Mouse (Mus musculus) urinary bladder, adult 2 months (tissue): Measurements from ENCODE around the gene Xpnpep3. TPM values are rescaled to one million over a fixed set of nuclear protein-coding genes. Genes with fewer than 3 reads are reported as not detected.

ENCODE experiments used
- DNase-seq: peaks from one replicate; pipeline ENCODE4 v3.0.0; 2022; ENCODE audit warnings: low spot score
- polyA plus RNA-seq: library from polyadenylated mRNA; depleted of rRNA; stranded (reverse); fragments of >200 nt; gene quantifications from 2 replicates; pipeline ENCODE4 v1.2.3, GENCODE M21; 2012; rRNA removed

Gene Xpnpep3
- 8.1 and 8.2 TPM in 2 replicates for polyA plus RNA-seq

- DNase-seq = peak; percentile 98
Measured at GRCm38 (mm10) chr15:81399638-81400315, at the start of gene Xpnpep3, which contains the start of gene St13. Xpnpep3 (plus strand) TSS chr15:81400138. St13 (minus strand) TSS chr15:81400077.

- DNase-seq = no peak
Measured at GRCm38 (mm10) chr15:81350401-81350800, 49.5 kb upstream of the Xpnpep3 start.

- no peak for DNase-seq
Measured at GRCm38 (mm10) chr15:81352638-81353037, 47.3 kb upstream of the Xpnpep3 start.

- DNase-seq = no peak
Measured at GRCm38 (mm10) chr15:81355146-81355761, 44.7 kb upstream of the Xpnpep3 start.

GRCm38 (mm10) chr15:81356946-81357345, 43.0 kb upstream of the Xpnpep3 start:
- DNase-seq = peak; percentile 40

- no peak for DNase-seq
Measured at GRCm38 (mm10) chr15:81358943-81359342, 41.0 kb upstream of the Xpnpep3 start.

- DNase-seq = no peak
Measured at GRCm38 (mm10) chr15:81359421-81359820, 40.5 kb upstream of the Xpnpep3 start.

- peak; percentile 86 for DNase-seq
Measured at GRCm38 (mm10) chr15:81360345-81361021, 39.5 kb upstream of the Xpnpep3 start, which contains the start of gene Slc25a17. Slc25a17 (minus strand) TSS chr15:81360812.

GRCm38 (mm10) chr15:81361022-81361404, 38.9 kb upstream of the Xpnpep3 start:
- DNase-seq = no peak

GRCm38 (mm10) chr15:81361417-81362015, 38.4 kb upstream of the Xpnpep3 start:
- no peak for DNase-seq

GRCm38 (mm10) chr15:81362501-81362900, 37.4 kb upstream of the Xpnpep3 start:
- DNase-seq = no peak

GRCm38 (mm10) chr15:81364271-81364670, 35.7 kb upstream of the Xpnpep3 start:
- no peak for DNase-seq

- DNase-seq = no peak
Measured at GRCm38 (mm10) chr15:81365246-81365645, 34.7 kb upstream of the Xpnpep3 start.

GRCm38 (mm10) chr15:81366241-81366640, 33.7 kb upstream of the Xpnpep3 start:
- DNase-seq = no peak

- DNase-seq = no peak
Measured at GRCm38 (mm10) chr15:81368601-81369000, 31.3 kb upstream of the Xpnpep3 start.

- DNase-seq = no peak
Measured at GRCm38 (mm10) chr15:81370356-81370755, 29.6 kb upstream of the Xpnpep3 start.

- DNase-seq = no peak
Measured at GRCm38 (mm10) chr15:81374621-81375020, 25.3 kb upstream of the Xpnpep3 start.

GRCm38 (mm10) chr15:81378845-81379244, 21.1 kb upstream of the Xpnpep3 start:
- DNase-seq = no peak

- no peak for DNase-seq
Measured at GRCm38 (mm10) chr15:81386327-81386726, 13.6 kb upstream of the Xpnpep3 start.

GRCm38 (mm10) chr15:81392997-81393396, 6.9 kb upstream of the Xpnpep3 start:
- no peak for DNase-seq

GRCm38 (mm10) chr15:81394211-81394915, 5.6 kb upstream of the Xpnpep3 start:
- no peak for DNase-seq

- no peak for DNase-seq
Measured at GRCm38 (mm10) chr15:81398189-81398588, 1.7 kb upstream of the Xpnpep3 start.
